Mouse (Mus musculus): ENCODE data around the gene Adap2. TPM values are rescaled to one million over a fixed set of nuclear protein-coding genes. Genes with fewer than 3 reads are reported as not detected.

Adap2 gene
- polyA plus RNA-seq, 1 experiment = 0.05 TPM

- Histone ChIP-seq H3K79me2 (ENCODE audit: control insufficient read depth, insufficient read depth) (no peaks in the 10 kb centered on the region), H3K4me2 (ENCODE audit: low read depth) (no peak overlapping the region), H3K4me3 (no peak overlapping the region), H3K27me3 (ENCODE audit: control insufficient read depth, insufficient read depth, insufficient read length) (no peaks in the 10 kb centered on the region), H3ac (ENCODE audit: control insufficient read depth, insufficient read length) (no peak overlapping the region), H3K36me3 (ENCODE audit: control insufficient read depth, insufficient read depth) (no peaks in the 10 kb centered on the region)
- TF ChIP-seq USF1 (IDR thresholded peaks at IDR 0.05; ENCODE audit: low read depth) = no peak
- TF ChIP-seq MYOD1 (IDR thresholded peaks at IDR 0.05; ENCODE audit: control insufficient read depth in 1 of 3, insufficient read length in 2 of 3, low read depth in 2 of 3) = no peak
- no peak for TF ChIP-seq TCF3 (IDR thresholded peaks at IDR 0.05; ENCODE audit: insufficient read length, low read depth)
- TF ChIP-seq CEBPB (IDR thresholded peaks at IDR 0.05; ENCODE audit: insufficient read depth, poor library complexity, severe bottlenecking) = no peak
- no peak for TF ChIP-seq POLR2A (IDR thresholded peaks at IDR 0.05; ENCODE audit: insufficient read length, low read depth)
- TF ChIP-seq SRF (IDR thresholded peaks at IDR 0.05; ENCODE audit: control insufficient read depth, insufficient read length, low read depth) = no peak
- no peak for TF ChIP-seq TCF12 (IDR thresholded peaks at IDR 0.05; ENCODE audit: insufficient read depth, poor library complexity, severe bottlenecking)
- TF ChIP-seq MAX (IDR thresholded peaks at IDR 0.05; ENCODE audit: low read depth) = no peak
- no peak for TF ChIP-seq MYOG (IDR thresholded peaks at IDR 0.05; ENCODE audit: control insufficient read depth in 1 of 3, insufficient read depth in 1 of 3, insufficient read length in 2 of 3, low read depth in 2 of 3)
- TF ChIP-seq REST (IDR thresholded peaks at IDR 0.05; ENCODE audit: insufficient read depth, insufficient read length) = no peak
- no peak for TF ChIP-seq POLR2AphosphoS2 (IDR thresholded peaks at IDR 0.05; ENCODE audit: insufficient read length, low read depth)
- no peak for TF ChIP-seq E2F4 (IDR thresholded peaks at IDR 0.05; ENCODE audit: insufficient read depth)
Observed at GRCm38 (mm10) chr11:80169629-80170028, 15.7 kb downstream of the Adap2 start.

GRCm38 (mm10) chr11:80170351-80170750 lies 16.4 kb downstream of the Adap2 start:
- no peak overlapping the region for H3K4me2 ChIP-seq (ENCODE audit: low read depth)
- H3ac ChIP-seq (ENCODE audit: control insufficient read depth, insufficient read length) = no peak overlapping the region
- H3K4me3 ChIP-seq = no peak overlapping the region
- no peak for TF ChIP-seq CEBPB (IDR thresholded peaks at IDR 0.05; ENCODE audit: insufficient read depth, poor library complexity, severe bottlenecking)
- TF ChIP-seq POLR2A (IDR thresholded peaks at IDR 0.05; ENCODE audit: insufficient read length, low read depth) = no peak
- TF ChIP-seq POLR2AphosphoS2 (IDR thresholded peaks at IDR 0.05; ENCODE audit: insufficient read length, low read depth) = no peak
- no peaks in the 10 kb centered on the region for H3K36me3 ChIP-seq (ENCODE audit: control insufficient read depth, insufficient read depth)
- H3K79me2 ChIP-seq (ENCODE audit: control insufficient read depth, insufficient read depth) = no peaks in the 10 kb centered on the region
- H3K27me3 ChIP-seq (ENCODE audit: control insufficient read depth, insufficient read depth, insufficient read length) = no peaks in the 10 kb centered on the region

GRCm38 (mm10) chr11:80171884-80172283 lies 18.0 kb downstream of the Adap2 start:
- no peaks in the 10 kb centered on the region for H3K36me3 ChIP-seq (ENCODE audit: control insufficient read depth, insufficient read depth)
- H3K79me2 ChIP-seq (ENCODE audit: control insufficient read depth, insufficient read depth) = no peaks in the 10 kb centered on the region
- no peak overlapping the region for H3ac ChIP-seq (ENCODE audit: control insufficient read depth, insufficient read length)
- H3K4me2 ChIP-seq (ENCODE audit: low read depth) = no peak overlapping the region
- TF ChIP-seq USF1 (IDR thresholded peaks at IDR 0.05; ENCODE audit: low read depth) = no peak
- no peak for TF ChIP-seq MYOG (IDR thresholded peaks at IDR 0.05; ENCODE audit: control insufficient read depth in 1 of 3, insufficient read depth in 1 of 3, insufficient read length in 2 of 3, low read depth in 2 of 3)
- TF ChIP-seq TCF12 (IDR thresholded peaks at IDR 0.05; ENCODE audit: insufficient read depth, poor library complexity, severe bottlenecking) = no peak
- no peak for TF ChIP-seq MYOD1 (IDR thresholded peaks at IDR 0.05; ENCODE audit: control insufficient read depth in 1 of 3, insufficient read length in 2 of 3, low read depth in 2 of 3)
- TF ChIP-seq MAX (IDR thresholded peaks at IDR 0.05; ENCODE audit: low read depth) = no peak
- TF ChIP-seq POLR2A (IDR thresholded peaks at IDR 0.05; ENCODE audit: insufficient read length, low read depth) = no peak
- TF ChIP-seq CEBPB (IDR thresholded peaks at IDR 0.05; ENCODE audit: insufficient read depth, poor library complexity, severe bottlenecking) = no peak
- TF ChIP-seq REST (IDR thresholded peaks at IDR 0.05; ENCODE audit: insufficient read depth, insufficient read length) = no peak
- TF ChIP-seq E2F4 (IDR thresholded peaks at IDR 0.05; ENCODE audit: insufficient read depth) = no peak
- no peak for TF ChIP-seq POLR2AphosphoS2 (IDR thresholded peaks at IDR 0.05; ENCODE audit: insufficient read length, low read depth)
- no peak for TF ChIP-seq SRF (IDR thresholded peaks at IDR 0.05; ENCODE audit: control insufficient read depth, insufficient read length, low read depth)
- no peak for TF ChIP-seq TCF3 (IDR thresholded peaks at IDR 0.05; ENCODE audit: insufficient read length, low read depth)
- no peaks in the 10 kb centered on the region for H3K27me3 ChIP-seq (ENCODE audit: control insufficient read depth, insufficient read depth, insufficient read length)
- H3K4me3 ChIP-seq = no peak overlapping the region

DNA sequence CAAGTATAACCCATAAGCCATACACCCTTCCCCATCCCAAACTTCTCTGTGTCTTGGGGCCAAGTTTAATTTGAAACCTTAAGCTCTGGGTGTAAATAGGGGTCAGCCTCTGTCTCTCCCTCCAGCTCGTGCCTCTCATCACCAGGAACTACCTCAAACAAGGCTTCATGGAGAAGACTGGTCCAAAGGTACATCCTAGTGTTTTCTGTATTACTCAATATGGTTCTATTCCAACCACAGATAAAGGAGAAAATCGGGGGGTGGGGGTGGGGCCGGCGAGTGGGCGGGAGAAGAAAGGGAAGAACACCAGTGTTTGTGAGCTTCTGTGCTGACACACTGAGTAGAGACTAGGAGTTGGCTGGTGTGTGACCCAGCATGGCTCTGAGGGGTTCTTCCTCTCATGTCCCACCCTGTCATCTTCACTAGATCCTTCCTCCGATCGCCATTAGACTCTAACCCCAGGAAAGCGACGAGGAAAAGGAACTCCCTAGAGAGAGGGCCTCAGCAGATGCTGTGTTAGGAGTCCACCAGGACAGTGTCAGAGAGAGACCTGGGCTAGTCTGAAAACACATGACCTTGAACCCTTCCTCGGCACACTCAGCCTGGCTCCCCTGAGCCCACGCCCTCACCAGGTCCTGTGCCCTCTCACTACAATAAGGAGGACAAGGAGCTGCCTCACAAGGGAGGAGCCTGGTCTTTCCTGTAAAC lies 20.2 kb downstream of the Adap2 start:
- no peak overlapping the region for H3K4me2 ChIP-seq (ENCODE audit: low read depth)
- no peaks in the 10 kb centered on the region for H3K79me2 ChIP-seq (ENCODE audit: control insufficient read depth, insufficient read depth)
- H3K27me3 ChIP-seq (ENCODE audit: control insufficient read depth, insufficient read depth, insufficient read length) = no peaks in the 10 kb centered on the region
- no peak overlapping the region for H3K4me3 ChIP-seq
- TF ChIP-seq TCF3 (IDR thresholded peaks at IDR 0.05; ENCODE audit: insufficient read length, low read depth) (no peak), REST (IDR thresholded peaks at IDR 0.05; ENCODE audit: insufficient read depth, insufficient read length) (no peak), E2F4 (IDR thresholded peaks at IDR 0.05; ENCODE audit: insufficient read depth) (no peak), TCF12 (IDR thresholded peaks at IDR 0.05; ENCODE audit: insufficient read depth, poor library complexity, severe bottlenecking) (no peak), POLR2A (IDR thresholded peaks at IDR 0.05; ENCODE audit: insufficient read length, low read depth) (no peak), POLR2AphosphoS2 (IDR thresholded peaks at IDR 0.05; ENCODE audit: insufficient read length, low read depth) (no peak)
- no peak overlapping the region for H3ac ChIP-seq (ENCODE audit: control insufficient read depth, insufficient read length)
- H3K36me3 ChIP-seq (ENCODE audit: control insufficient read depth, insufficient read depth) = no peaks in the 10 kb centered on the region
